Mouse (Mus musculus) common myeloid progenitor, adult 5-6 weeks (primary cell): ENCODE results near the gene Ogg1. TPM values are rescaled to one million over a fixed set of nuclear protein-coding genes. Genes with fewer than 3 reads are reported as not detected.

ENCODE experiments used
- ATAC-seq: replicated peaks from 2 replicates; pipeline ENCODE4 v1.8.0; 2016; ENCODE audit warnings: low read depth, mild to moderate bottlenecking, moderate TSS enrichment, inconsistent platforms; ENCODE audit not compliant: poor library complexity, severe bottlenecking
- total RNA-seq: library from RNA; stranded (forward); fragments of 200-1000, 187-1606 nt; gene quantifications from 2 replicates; pipeline ENCODE4 v1.2.3, GENCODE M21; 2017

The Ogg1 gene
- total RNA-seq, 1 experiment from 2014 or later: 11.7 TPM

- ATAC-seq: no peak
Observed at GRCm38 (mm10) chr6:113366639-113367038, 39.9 kb downstream of the Ogg1 start.

GRCm38 (mm10) chr6:113367574-113367973 is 40.8 kb downstream of the Ogg1 start:
- no peak for ATAC-seq

- no peak for ATAC-seq
Observed at GRCm38 (mm10) chr6:113368124-113368523, 41.4 kb downstream of the Ogg1 start.

DNA sequence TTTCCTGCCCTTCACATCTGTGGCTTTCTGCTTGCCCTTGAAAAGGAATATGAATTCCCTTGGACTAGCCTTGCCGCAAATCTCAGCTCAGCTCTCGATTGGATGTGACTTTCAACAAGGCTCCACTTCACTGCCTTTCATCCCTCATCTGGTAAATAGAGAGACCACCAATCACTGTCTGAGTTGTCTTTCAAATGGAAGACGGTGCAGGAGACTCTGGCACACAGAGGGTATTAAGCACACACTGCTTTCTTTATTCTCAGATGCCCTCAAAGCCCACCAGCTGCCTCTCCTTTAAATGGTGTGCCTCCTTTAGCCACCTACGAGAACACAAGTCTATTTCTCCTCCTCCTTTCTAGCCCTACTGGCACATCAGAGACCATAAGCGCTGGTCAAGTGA is 41.8 kb downstream of the Ogg1 start:
- ATAC-seq: no peak

GRCm38 (mm10) chr6:113370194-113370929 is 43.6 kb downstream of the Ogg1 start:
- no peak for ATAC-seq

GRCm38 (mm10) chr6:113373491-113373890 is 46.7 kb downstream of the Ogg1 start:
- no peak for ATAC-seq

- ATAC-seq: no peak
Observed at GRCm38 (mm10) chr6:113377172-113377495, 50.4 kb downstream of the Ogg1 start.

GRCm38 (mm10) chr6:113377496-113378385 is 51.0 kb downstream of the Ogg1 start, which contains the start of the genes Tada3 and Arpc4:
Gene Tada3 (minus strand): TSS chr6:113377883.
Gene Arpc4 (plus strand): TSS chr6:113378115.
- ATAC-seq: peak; percentile 75

DNA sequence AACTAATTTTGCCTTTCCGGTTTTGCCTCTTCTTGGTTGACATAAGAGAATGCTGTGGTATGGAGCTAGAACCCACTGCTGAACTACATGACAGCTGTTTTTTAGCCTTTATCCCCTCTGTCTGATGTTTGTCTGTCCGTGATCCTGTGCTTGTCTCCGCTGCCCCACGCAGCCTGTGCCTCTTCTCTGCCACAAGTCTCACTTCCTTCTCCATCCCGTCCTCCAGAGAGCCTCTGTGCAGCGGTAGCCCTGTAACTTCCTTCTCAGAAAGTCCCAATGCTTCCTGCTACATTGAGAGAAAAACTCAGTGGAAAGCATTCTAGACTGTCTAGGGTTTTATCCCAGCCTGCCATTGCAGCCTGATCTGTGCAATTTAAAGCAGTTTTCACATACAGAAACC is 52.5 kb downstream of the Ogg1 start:
- peak; percentile 34 for ATAC-seq

- ATAC-seq: no peak
Observed at GRCm38 (mm10) chr6:113380480-113380879, 53.7 kb downstream of the Ogg1 start.

DNA sequence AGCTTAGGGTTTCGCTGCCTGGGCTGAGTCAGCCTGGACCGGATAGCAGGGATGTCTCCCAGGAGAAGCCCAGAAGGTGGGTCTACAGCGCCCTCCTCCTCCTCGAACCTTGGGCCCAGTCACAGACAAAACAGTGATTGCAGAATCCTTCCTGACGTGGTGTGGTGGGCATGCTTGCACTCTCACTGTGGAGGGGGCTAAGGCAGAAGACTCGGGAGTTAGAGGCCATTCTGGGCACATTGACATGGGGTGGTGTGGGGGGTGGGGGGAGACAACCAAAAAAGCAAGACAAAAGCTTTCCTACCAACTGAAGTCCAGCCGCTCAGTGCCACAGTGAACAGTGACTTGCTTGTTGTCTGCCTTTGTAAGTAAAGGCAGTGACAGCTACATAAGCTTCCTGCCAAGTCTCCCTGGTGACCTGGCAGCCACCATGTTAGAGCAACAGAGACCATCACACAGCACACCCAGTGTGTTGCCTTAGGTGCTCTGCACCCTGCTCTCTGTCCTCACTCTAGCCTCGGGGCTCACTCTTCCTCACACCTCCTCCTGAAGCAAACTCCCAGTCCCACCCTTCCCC is 57.7 kb downstream of the Ogg1 start:
- ATAC-seq: no peak

Other genes starting within 250 kb of the Ogg1 start
- gene Setd5, start 249.6 kb upstream of the Ogg1 start, total RNA-seq: 71.5 and 92.1 TPM in 2 replicates
- not detected in 2 replicates for gene Lhfpl4, start 131.6 kb upstream of the Ogg1 start, total RNA-seq
- gene Mtmr14, start 89.1 kb upstream of the Ogg1 start, total RNA-seq: 20.5 and 35.4 TPM in 2 replicates
- gene Cpne9, start 44.7 kb upstream of the Ogg1 start, total RNA-seq: 0.05 TPM in 1 of 2 replicates, not detected in the other
- gene Brpf1, start 19.8 kb upstream of the Ogg1 start, total RNA-seq: 27.5 and 35.7 TPM in 2 replicates
- 29.9 and 41.3 TPM in 2 replicates for gene Camk1, start 17.0 kb downstream of the Ogg1 start, total RNA-seq
- 20.7 and 33.1 TPM in 2 replicates for gene Tada3, start 50.9 kb downstream of the Ogg1 start, total RNA-seq
- gene Arpc4, start 51.1 kb downstream of the Ogg1 start, total RNA-seq: 175 and 193 TPM in 2 replicates
- gene Ttll3, start 62.3 kb downstream of the Ogg1 start, total RNA-seq: 0.78 and 1.4 TPM in 2 replicates
- 5.5 and 9.0 TPM in 2 replicates for gene Rpusd3, start 92.4 kb downstream of the Ogg1 start, total RNA-seq
- not detected in 2 replicates for gene Cidec, start 108.8 kb downstream of the Ogg1 start, total RNA-seq
- gene Jagn1, start 115.6 kb downstream of the Ogg1 start, total RNA-seq: 28.6 and 32.7 TPM in 2 replicates
- 1.6 and 2.6 TPM in 2 replicates for gene Il17re, start 131.5 kb downstream of the Ogg1 start, total RNA-seq
- gene Il17rc, start 144.5 kb downstream of the Ogg1 start, total RNA-seq: 0.09 and 0.44 TPM in 2 replicates
- 4.1 and 9.4 TPM in 2 replicates for gene Creld1, start 156.3 kb downstream of the Ogg1 start, total RNA-seq
- gene Prrt3, start 175.0 kb downstream of the Ogg1 start, total RNA-seq: not detected in 2 replicates
- gene Emc3, start 204.7 kb downstream of the Ogg1 start, total RNA-seq: 31.3 and 40.9 TPM in 2 replicates
- 21.1 and 31.8 TPM in 2 replicates for gene Fancd2, start 204.7 kb downstream of the Ogg1 start, total RNA-seq